Mouse (Mus musculus): ENCODE data around the gene Vwa8. TPM values are rescaled to one million over a fixed set of nuclear protein-coding genes. Genes with fewer than 3 reads are reported as not detected.
A peak's percentile ranks its signal among the peaks of the same experiment; 100 is the strongest.

Vwa8 gene
- polyA plus RNA-seq, 1 experiment from 2014 or later, result 6.7 TPM

GRCm38 (mm10) chr14:79185018-79185685 lies 336.3 kb downstream of the Vwa8 start:
- H3K36me3 ChIP-seq (replicated peaks), result no peaks in the 10 kb centered on the region
- no peak overlapping the region for H3K4me3 ChIP-seq
- no peak overlapping the region for H3K27ac ChIP-seq
- no peaks in the 10 kb centered on the region for H3K4me1 ChIP-seq
- no peak overlapping the region for H3K9ac ChIP-seq
- H3K4me2 ChIP-seq, result no peak overlapping the region
- no peaks in the 10 kb centered on the region for H3K9me3 ChIP-seq
- 56% methylated on average over 11 of the region's 11 CpGs for WGBS
- no peak; the same call in 1 of the 2 replicates for ATAC-seq (replicated peaks)
- no peaks in the 10 kb centered on the region for H3K27me3 ChIP-seq (replicated peaks)

- H3K4me1 ChIP-seq, result no peaks in the 10 kb centered on the region
- H3K9me3 ChIP-seq, result no peaks in the 10 kb centered on the region
- no peaks in the 10 kb centered on the region for H3K36me3 ChIP-seq (replicated peaks)
- H3K27ac ChIP-seq, result no peak overlapping the region
- H3K4me2 ChIP-seq, result no peak overlapping the region
- H3K27me3 ChIP-seq (replicated peaks), result no peaks in the 10 kb centered on the region
- 100% methylated on average over 1 of the region's 1 CpGs for WGBS
- H3K4me3 ChIP-seq, result no peak overlapping the region
- no peak for ATAC-seq (replicated peaks)
- no peak overlapping the region for H3K9ac ChIP-seq
These were observed 338.1 kb downstream of the Vwa8 start for GRCm38 (mm10) chr14:79186976-79187375.

- Histone ChIP-seq H3K27me3 (replicated peaks) (no peaks in the 10 kb centered on the region), H3K36me3 (replicated peaks) (no peaks in the 10 kb centered on the region), H3K27ac (no peak overlapping the region), H3K9me3 (no peaks in the 10 kb centered on the region), H3K4me2 (no peak overlapping the region), H3K9ac (no peak overlapping the region), H3K4me3 (no peak overlapping the region), H3K4me1 (peaks cover 12% of the 10 kb centered on the region)
- WGBS, result 43% methylated on average over 3 of the region's 3 CpGs
- ATAC-seq (replicated peaks), result no peak
These were observed 347.9 kb downstream of the Vwa8 start for GRCm38 (mm10) chr14:79196711-79197110.

GRCm38 (mm10) chr14:79198066-79198465 lies 349.2 kb downstream of the Vwa8 start:
- no peak overlapping the region for H3K9ac ChIP-seq
- no peak for ATAC-seq (replicated peaks)
- no peak overlapping the region for H3K4me2 ChIP-seq
- no peak overlapping the region for H3K27ac ChIP-seq
- H3K4me3 ChIP-seq, result no peak overlapping the region
- no peaks in the 10 kb centered on the region for H3K36me3 ChIP-seq (replicated peaks)
- H3K27me3 ChIP-seq (replicated peaks), result no peaks in the 10 kb centered on the region
- 91% methylated on average over 15 of the region's 15 CpGs for WGBS
- H3K4me1 ChIP-seq, result peaks cover 17% of the 10 kb centered on the region
- no peaks in the 10 kb centered on the region for H3K9me3 ChIP-seq

- no peaks in the 10 kb centered on the region for H3K36me3 ChIP-seq (replicated peaks)
- ATAC-seq (replicated peaks), result 0 out of 2 replicates have a peak, but pooled peaks have one; percentile 40
- peaks cover 27% of the 10 kb centered on the region for H3K4me1 ChIP-seq
- peak overlapping the region; percentile 48 for H3K27ac ChIP-seq
- H3K4me3 ChIP-seq, result no peak overlapping the region
- no peaks in the 10 kb centered on the region for H3K27me3 ChIP-seq (replicated peaks)
- no peak overlapping the region for H3K4me2 ChIP-seq
- WGBS, result 40% methylated on average over 9 of the region's 9 CpGs
- H3K9me3 ChIP-seq, result no peaks in the 10 kb centered on the region
- H3K9ac ChIP-seq, result no peak overlapping the region
These were observed 351.5 kb downstream of the Vwa8 start for GRCm38 (mm10) chr14:79200133-79200891.

GRCm38 (mm10) chr14:79200892-79201285 lies 352.0 kb downstream of the Vwa8 start:
- peaks cover 27% of the 10 kb centered on the region for H3K4me1 ChIP-seq
- no peaks in the 10 kb centered on the region for H3K27me3 ChIP-seq (replicated peaks)
- no peak overlapping the region for H3K4me2 ChIP-seq
- H3K4me3 ChIP-seq, result no peak overlapping the region
- peak overlapping the region; percentile 48; the same call in 1 of the 2 replicates for H3K27ac ChIP-seq
- no peaks in the 10 kb centered on the region for H3K9me3 ChIP-seq
- 43% methylated on average over 9 of the region's 9 CpGs for WGBS
- H3K9ac ChIP-seq, result no peak overlapping the region
- ATAC-seq (replicated peaks), result no peak; the same call in 1 of the 2 replicates
- no peaks in the 10 kb centered on the region for H3K36me3 ChIP-seq (replicated peaks)

GRCm38 (mm10) chr14:79202722-79203362 lies 354.0 kb downstream of the Vwa8 start:
- no peak for ATAC-seq (replicated peaks)
- 23% methylated on average over 4 of the region's 4 CpGs for WGBS
- Histone ChIP-seq H3K9me3 (no peaks in the 10 kb centered on the region), H3K27ac (peak overlapping the region; percentile 75), H3K27me3 (replicated peaks) (no peaks in the 10 kb centered on the region), H3K4me2 (no peak overlapping the region; the same call in 1 of the 2 replicates), H3K4me3 (no peak overlapping the region), H3K9ac (no peak overlapping the region), H3K36me3 (replicated peaks) (no peaks in the 10 kb centered on the region), H3K4me1 (peaks cover 27% of the 10 kb centered on the region)

- peak overlapping the region; percentile 75 for H3K27ac ChIP-seq
- H3K4me2 ChIP-seq, result peak overlapping the region; percentile 11
- 4% methylated on average over 12 of the region's 12 CpGs for WGBS
- no peaks in the 10 kb centered on the region for H3K27me3 ChIP-seq (replicated peaks)
- no peak overlapping the region for H3K4me3 ChIP-seq
- no peak overlapping the region for H3K9ac ChIP-seq
- H3K9me3 ChIP-seq, result no peaks in the 10 kb centered on the region
- H3K4me1 ChIP-seq, result peaks cover 27% of the 10 kb centered on the region
- peak; percentile 82 for ATAC-seq (replicated peaks)
- no peaks in the 10 kb centered on the region for H3K36me3 ChIP-seq (replicated peaks)
These were observed 354.8 kb downstream of the Vwa8 start for GRCm38 (mm10) chr14:79203496-79204158.

- Histone ChIP-seq H3K4me3 (no peak overlapping the region), H3K4me2 (no peak overlapping the region), H3K27me3 (replicated peaks) (no peaks in the 10 kb centered on the region), H3K36me3 (replicated peaks) (no peaks in the 10 kb centered on the region), H3K4me1 (peaks cover 27% of the 10 kb centered on the region), H3K9ac (no peak overlapping the region), H3K27ac (no peak overlapping the region), H3K9me3 (no peaks in the 10 kb centered on the region)
- no peak for ATAC-seq (replicated peaks)
- 89% methylated on average over 7 of the region's 7 CpGs for WGBS
These were observed 356.0 kb downstream of the Vwa8 start for GRCm38 (mm10) chr14:79204866-79205265.

- H3K4me2 ChIP-seq, result no peak overlapping the region
- H3K9me3 ChIP-seq, result no peaks in the 10 kb centered on the region
- H3K36me3 ChIP-seq (replicated peaks), result no peaks in the 10 kb centered on the region
- ATAC-seq (replicated peaks), result peak; percentile 54; the same call in 1 of the 2 replicates
- no peak overlapping the region for H3K4me3 ChIP-seq
- H3K27ac ChIP-seq, result peak overlapping the region; percentile 3; the same call in 1 of the 2 replicates
- H3K9ac ChIP-seq, result no peak overlapping the region
- H3K27me3 ChIP-seq (replicated peaks), result no peaks in the 10 kb centered on the region
- peaks cover 16% of the 10 kb centered on the region for H3K4me1 ChIP-seq
- WGBS, result 56% methylated on average over 11 of the region's 11 CpGs
These were observed 357.4 kb downstream of the Vwa8 start for GRCm38 (mm10) chr14:79206210-79206609.

- Histone ChIP-seq H3K36me3 (replicated peaks) (no peaks in the 10 kb centered on the region), H3K9ac (no peak overlapping the region), H3K4me3 (no peak overlapping the region), H3K4me2 (no peak overlapping the region), H3K27me3 (replicated peaks) (no peaks in the 10 kb centered on the region), H3K4me1 (peaks cover 7% of the 10 kb centered on the region), H3K27ac (no peak overlapping the region), H3K9me3 (no peaks in the 10 kb centered on the region)
- ATAC-seq (replicated peaks), result no peak
These were observed 359.6 kb downstream of the Vwa8 start for GRCm38 (mm10) chr14:79208468-79208867.

GRCm38 (mm10) chr14:79209813-79210212 lies 361.0 kb downstream of the Vwa8 start:
- H3K27ac ChIP-seq, result no peak overlapping the region
- H3K36me3 ChIP-seq (replicated peaks), result no peaks in the 10 kb centered on the region
- WGBS, result 83% methylated on average over 3 of the region's 3 CpGs
- ATAC-seq (replicated peaks), result no peak
- H3K9me3 ChIP-seq, result no peaks in the 10 kb centered on the region
- no peaks in the 10 kb centered on the region for H3K4me1 ChIP-seq
- H3K4me2 ChIP-seq, result no peak overlapping the region
- no peak overlapping the region for H3K9ac ChIP-seq
- no peaks in the 10 kb centered on the region for H3K27me3 ChIP-seq (replicated peaks)
- H3K4me3 ChIP-seq, result no peak overlapping the region
